Mouse (Mus musculus) liver, postnatal 0 days (tissue): ENCODE data around the gene Ttll6.

ENCODE experiments used
- CTCF ChIP-seq: sonication (generic); IDR thresholded peaks from 2 replicates; pipeline ENCODE4 v1.5.1; 2016; ENCODE audit warnings: antibody characterized with exemption, low read depth
- EP300 ChIP-seq: IDR thresholded peaks from 2 replicates; pipeline ENCODE4 v1.6.1; 2016; ENCODE audit warnings: antibody characterized with exemption, low read depth, mild to moderate bottlenecking

- no peak for TF ChIP-seq CTCF
- no peak for TF ChIP-seq EP300
These were observed 62.2 kb downstream of the Ttll6 start for GRCm38 (mm10) chr11:96195769-96196280.
